Mouse (Mus musculus) B cell, adult 67 days (primary cell): Measurements from ENCODE around the gene Paox. TPM values are rescaled to one million over a fixed set of nuclear protein-coding genes. Genes with fewer than 3 reads are reported as not detected.

ENCODE experiments used
- total RNA-seq, 2 experiments: library from RNA; stranded (reverse); gene quantifications; 4 replicates each; pipeline ENCODE4 v1.2.4; 2023

Gene Paox
- 1 to 10 TPM; 2.7 to 3.7 TPM for total RNA-seq

GRCm38 (mm10) chr7:140115583-140116328, at the start of gene Paox:
Paox (plus strand) TSS chr7:140115799.

DNA sequence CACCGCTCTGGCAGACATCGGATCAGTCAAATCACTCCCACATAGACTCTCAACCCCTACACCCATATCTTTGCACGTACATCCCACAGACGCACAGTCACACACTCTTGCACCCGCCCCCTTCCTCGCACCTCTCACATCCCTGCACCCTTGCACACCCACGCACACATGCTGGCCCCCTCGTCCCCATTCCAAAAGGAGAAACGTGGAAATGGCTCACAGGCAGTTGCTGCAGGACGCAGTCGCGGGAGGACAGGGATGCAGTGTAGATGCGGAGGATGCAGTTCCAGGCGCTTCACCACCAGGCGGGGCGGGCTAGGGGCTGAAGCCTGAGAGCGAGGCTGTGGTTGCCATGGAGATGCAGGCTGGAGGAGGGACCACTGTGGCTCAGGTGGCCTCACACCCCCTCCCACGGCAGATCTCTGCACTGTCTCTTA, 33.3 kb upstream of the Paox start, which contains the start of gene Caly:
TSS of gene Caly (minus strand) at position 307 of the 437 bp plus-strand sequence.

DNA sequence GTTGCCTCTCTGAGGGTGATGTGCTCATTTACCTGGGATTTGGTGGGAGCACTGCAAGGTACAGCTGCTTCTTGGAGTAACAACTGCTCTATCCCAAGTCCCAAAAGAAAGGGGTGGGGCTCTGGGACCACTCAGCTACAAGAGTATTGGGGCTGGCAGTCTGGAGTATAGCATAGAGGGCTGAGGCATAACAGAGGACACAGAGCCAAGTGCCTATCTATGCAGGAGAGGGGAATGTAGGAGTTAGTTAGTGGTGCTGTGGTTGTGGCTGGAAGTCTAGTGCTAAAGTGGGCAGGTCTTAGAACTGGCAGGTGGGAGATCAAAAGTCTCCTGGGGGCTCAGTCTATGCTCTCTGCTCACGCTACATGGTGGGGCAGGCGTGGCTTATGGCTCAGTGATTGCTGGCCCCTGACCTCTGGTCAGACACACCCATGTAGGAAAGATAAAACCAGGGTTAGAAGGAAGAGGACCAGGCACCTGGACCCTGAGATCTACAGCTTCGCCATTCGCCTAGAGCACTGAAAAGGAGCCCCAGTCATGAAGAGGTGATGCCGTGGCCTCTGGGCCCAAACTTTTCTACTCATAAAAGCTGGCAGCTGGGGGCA, 22.6 kb upstream of the Paox start, which contains the start of gene Prap1:
TSS of gene Prap1 (plus strand) at position 472 of the 605 bp plus-strand sequence.

DNA sequence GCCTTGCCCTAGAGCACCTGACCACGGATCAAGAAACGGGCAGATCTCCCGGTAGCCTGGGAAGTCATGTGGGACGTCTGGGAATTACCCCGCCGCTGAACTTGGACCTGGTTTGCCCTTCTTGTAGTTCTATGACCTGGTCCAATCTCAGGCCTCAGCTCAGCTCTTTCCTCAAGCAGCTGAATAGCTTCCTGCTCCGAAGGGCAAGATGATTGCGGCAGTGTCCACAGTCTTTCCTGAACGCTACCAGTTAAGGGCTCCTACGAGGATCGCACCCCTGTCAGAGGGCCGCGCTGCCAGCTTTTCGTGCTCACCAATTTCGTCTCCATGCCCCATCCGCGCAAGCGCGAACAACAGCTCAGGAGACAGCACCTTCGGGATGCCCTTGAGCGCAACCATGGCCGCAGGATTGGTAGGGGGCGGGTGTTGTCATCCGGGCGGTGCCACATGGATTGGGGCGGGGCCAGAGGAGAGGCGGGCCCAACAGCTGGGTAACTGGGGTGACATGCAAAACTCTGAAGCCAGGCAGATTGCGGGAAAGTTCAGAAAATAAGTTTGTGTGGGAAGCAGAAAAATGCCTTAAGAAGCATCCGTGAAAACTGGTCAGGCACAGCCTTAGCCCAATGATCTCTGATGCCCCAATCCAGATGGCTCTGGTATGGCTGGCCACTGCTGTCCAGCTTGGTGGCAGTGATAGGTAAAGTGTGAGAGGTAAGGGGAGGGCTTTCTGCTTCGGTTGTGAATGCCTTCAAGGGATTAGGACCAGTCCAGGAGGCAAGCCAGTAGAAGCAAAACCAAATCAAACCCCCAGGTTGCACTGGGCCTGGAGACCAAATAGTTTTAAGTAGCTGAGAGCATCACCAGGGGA, 13.4 kb upstream of the Paox start, which contains the start of gene Fuom:
TSS of gene Fuom (minus strand) at position 449 of the 868 bp plus-strand sequence.

DNA sequence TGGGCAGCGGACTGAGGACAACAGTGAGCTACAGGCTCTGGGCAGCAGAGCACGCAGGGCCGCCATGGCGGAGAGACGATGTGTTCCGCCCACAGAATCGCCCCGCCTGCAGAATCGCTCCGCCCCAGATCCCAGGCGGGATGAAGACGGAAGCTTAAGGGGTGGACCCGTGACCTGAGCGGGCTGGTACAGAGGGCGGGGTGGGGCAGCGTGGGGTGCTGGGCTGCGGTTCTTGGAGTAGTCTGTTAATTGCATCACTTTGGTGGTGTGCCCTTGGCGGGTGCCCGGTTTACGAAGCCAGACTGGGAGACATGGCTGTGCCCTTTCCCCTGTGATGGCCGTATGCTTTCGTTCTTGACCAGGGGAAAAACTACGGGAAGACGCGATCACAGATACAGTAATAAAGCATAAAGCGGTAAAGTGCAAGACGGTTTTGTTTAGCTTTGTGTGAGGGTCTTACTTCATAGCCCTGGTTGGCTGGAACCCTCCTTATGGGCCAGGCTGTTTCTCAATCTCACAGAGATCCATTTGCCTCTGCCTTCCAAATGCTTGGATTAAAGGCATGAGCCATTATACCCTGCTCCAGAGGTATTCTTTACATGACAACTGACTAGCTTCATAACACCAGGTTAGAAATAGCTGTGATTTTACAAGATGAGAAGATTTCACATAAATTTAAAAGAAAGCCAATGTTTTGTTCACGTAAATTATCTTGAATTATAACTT, 893 bp downstream of the Paox start, which contains the start of gene Echs1:
TSS of gene Echs1 (minus strand) at position 148 of the 726 bp plus-strand sequence.

DNA sequence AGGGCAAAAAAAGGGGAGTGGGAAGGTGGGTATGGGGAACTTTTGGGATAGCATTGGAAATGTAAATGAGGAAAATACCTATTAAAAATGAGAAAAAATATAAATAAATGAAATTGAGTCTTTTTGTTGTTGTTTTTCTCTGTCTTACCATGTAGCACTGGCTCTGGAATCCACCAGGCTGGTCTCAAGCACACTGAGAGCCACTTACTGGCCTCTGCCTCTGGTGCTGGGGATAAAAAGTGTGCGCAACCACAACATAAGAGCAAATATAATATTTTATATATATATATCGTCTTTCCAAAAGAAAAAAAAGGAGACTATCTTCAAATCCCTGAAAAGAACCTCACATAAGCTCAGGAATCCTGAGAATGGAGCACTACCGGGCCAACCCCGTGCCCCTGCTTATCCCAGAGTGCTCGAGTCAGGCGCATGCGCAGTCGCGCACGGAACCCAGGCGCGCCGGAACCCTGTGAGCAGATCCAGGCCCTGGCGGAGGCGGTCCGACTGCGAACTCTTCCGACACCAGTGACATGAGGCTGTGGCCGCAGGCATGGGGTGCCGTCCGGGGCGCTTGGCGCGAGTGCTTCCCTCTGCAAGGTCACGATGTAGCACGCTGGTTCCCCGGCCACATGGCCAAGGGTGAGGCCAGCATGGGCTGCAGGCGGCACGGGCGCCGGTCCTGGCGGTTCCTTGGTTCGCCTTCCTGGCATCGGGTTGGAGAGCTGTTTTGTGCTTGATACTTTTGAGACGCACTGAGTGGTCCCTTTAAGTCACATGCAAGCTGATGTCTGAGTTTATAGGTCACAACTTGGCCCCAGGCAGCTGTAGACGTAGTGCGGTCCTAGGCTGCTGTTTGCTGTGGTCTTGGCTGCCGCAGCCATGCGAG, 21.8 kb downstream of the Paox start, which contains the start of gene Mtg1:
TSS of gene Mtg1 (plus strand) at position 430 of the 886 bp plus-strand sequence.

DNA sequence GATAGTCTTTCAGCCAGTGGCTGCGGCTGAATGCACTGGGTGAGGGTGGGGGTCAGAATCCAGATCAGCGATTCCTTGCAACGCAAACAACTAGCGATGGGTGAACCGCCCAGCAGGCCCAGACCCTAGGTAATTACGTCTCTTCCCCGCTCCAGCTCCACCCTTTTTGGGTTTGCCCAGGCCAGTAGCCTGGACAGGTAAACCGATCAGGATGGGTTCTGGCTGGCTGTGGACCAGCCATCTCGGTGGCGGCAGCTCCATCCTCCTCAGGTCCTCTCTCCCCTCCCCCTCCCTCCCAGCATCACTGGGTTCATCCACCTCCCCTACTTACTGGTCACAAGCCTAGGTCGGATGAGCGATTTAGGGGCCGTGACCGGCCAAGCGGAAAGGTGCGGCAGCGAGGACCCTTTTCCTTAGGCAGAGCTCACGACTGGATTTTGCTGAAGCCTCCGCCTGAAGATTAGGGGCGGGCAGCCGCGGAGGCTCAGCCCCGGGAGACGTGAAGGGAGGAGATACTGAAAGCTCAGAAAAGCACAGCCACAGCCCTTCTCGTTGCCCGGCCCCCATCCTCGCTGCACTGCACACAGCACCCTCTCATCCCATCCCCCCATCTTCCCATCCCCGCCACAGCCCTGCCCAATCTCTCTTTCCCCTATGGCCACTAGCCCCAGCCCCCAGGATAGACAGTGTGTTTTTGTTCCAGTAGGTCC, 38.8 kb downstream of the Paox start, which contains the start of gene Sprn:
TSS of gene Sprn (minus strand) at position 660 of the 710 bp plus-strand sequence.

DNA sequence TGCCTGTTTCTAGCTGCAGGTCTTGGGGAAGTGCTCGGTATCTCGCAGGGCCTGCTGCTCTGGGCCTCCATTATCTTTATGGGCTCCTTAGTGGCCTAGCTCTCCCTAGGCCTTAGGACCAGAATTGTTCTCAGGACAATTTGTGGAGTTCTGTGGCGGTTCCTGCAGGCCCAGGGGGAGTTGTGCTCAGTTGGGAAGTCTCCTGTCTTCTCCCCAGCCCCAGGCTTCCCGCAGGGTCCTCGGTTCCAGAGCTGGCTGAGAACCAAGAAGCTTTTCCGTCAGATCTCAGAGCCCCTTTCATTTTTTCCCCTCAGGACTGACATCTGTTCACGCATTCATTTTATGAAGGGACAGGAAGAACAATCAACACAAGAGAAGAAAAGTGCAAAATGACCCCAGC, 49.1 kb downstream of the Paox start, which contains the start of gene Olfr522:
TSS of gene Olfr522 (minus strand) at position 101 of the 400 bp plus-strand sequence.

DNA sequence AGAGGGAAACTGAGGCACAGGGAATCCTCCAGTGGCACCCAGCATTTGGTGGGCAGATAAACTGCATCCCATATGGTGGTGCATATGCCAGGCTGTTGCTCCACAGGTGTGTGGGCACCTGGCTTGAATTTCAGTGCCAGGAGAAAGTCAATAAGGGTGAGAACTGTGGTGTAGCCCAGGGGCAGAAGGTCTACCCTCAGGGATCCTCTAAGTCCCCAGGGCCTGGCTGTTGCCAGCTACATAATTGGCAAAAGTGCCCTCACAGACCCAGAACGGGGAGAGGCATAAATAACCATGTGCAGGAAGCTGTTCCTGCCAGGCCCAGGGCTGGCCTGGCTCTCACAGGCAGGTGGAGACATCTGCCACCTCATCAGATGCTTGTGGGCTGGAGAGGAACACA, 57.3 kb downstream of the Paox start, which contains the start of gene Olfr523:
TSS of gene Olfr523 (plus strand) at position 282 of the 400 bp plus-strand sequence.

Other genes with a start within 250 kb of the Paox start
- not detected for gene Kndc1, start 221.1 kb upstream of the Paox start, total RNA-seq
- gene Utf1, start 172.0 kb upstream of the Paox start, total RNA-seq: under 1 TPM in 1 of 2 experiments, not detected in 1; 0.61 TPM
- gene 6430531B16Rik, start 137.0 kb upstream of the Paox start, total RNA-seq: not detected
- gene Adam8, start 123.2 kb upstream of the Paox start, total RNA-seq: 1 to 10 TPM; 3.4 to 3.8 TPM
- 10 to 100 TPM; 41.0 to 41.5 TPM for gene Zfp511, start 79.4 kb upstream of the Paox start, total RNA-seq
- 10 to 100 TPM; 32.2 to 36.2 TPM for gene Tubgcp2, start 79.1 kb upstream of the Paox start, total RNA-seq
- gene Msx3, start 66.7 kb upstream of the Paox start, total RNA-seq: not detected
- not detected for gene Caly, start 33.3 kb upstream of the Paox start, total RNA-seq
- gene Prap1, start 22.4 kb upstream of the Paox start, total RNA-seq: not detected
- 1 to 10 TPM; 3.3 to 3.9 TPM for gene Fuom, start 13.4 kb upstream of the Paox start, total RNA-seq
- gene Echs1, start 677 bp downstream of the Paox start, total RNA-seq: 10 to 100 TPM; 26.3 to 29.7 TPM
- gene Mtg1, start 21.8 kb downstream of the Paox start, total RNA-seq: 10 to 100 TPM; 12.5 to 23.6 TPM
- not detected for gene Sprn, start 39.1 kb downstream of the Paox start, total RNA-seq
- not detected for gene Olfr522, start 49.0 kb downstream of the Paox start, total RNA-seq
- not detected for gene Olfr523, start 57.4 kb downstream of the Paox start, total RNA-seq
- gene Olfr524, start 90.2 kb downstream of the Paox start, total RNA-seq: not detected
- gene Cd163l1, start 102.5 kb downstream of the Paox start, total RNA-seq: not detected
- not detected for gene 5830411N06Rik, start 131.5 kb downstream of the Paox start, total RNA-seq
- gene Olfr525, start 205.1 kb downstream of the Paox start, total RNA-seq: not detected
- not detected for gene Olfr527, start 218.2 kb downstream of the Paox start, total RNA-seq
- gene Olfr60, start 245.9 kb downstream of the Paox start, total RNA-seq: not detected